Mouse (Mus musculus): ENCODE measurements around the gene Tbc1d14.

The Tbc1d14 gene

DNA sequence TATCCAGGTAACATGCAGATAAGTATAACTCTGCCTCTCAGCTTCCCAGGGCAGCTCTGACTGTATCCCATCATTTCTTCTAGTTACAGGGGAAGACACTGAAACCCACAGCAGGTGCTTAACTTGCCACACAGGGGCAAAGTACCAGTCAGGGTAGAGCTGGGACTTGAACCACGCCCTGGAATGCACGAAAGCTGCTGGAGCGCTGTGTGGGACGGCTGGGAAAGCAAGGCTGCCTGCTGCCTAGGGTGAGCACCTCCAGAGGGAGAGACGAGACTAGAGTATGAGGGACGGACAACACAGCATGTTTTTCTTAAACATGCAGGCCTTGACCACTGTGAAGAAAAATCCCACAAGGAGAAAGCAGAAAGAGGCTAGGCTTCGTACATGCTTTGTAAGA is 87.8 kb downstream of the Tbc1d14 start:
- DNase-seq: no peak

DNA sequence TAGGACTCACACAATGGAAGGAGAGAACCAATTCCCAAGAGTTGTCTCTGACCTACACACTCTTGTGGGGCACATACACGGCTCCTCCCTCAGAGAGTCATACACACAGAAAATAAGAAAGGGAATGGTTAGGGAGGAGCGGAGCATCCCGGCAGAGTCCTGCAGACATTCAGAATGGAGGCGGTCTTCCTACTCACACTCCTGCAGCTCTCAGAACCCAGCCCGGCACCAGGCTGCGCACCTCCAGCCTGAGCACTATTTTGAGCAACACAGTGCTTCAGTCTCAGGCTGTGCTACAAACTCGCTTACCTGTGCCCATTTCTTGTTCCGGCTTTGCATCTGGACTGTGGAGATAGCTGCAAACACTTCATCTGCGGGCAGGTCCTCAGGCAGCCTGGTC is 98.4 kb downstream of the Tbc1d14 start:
- DNase-seq: no peak

DNA sequence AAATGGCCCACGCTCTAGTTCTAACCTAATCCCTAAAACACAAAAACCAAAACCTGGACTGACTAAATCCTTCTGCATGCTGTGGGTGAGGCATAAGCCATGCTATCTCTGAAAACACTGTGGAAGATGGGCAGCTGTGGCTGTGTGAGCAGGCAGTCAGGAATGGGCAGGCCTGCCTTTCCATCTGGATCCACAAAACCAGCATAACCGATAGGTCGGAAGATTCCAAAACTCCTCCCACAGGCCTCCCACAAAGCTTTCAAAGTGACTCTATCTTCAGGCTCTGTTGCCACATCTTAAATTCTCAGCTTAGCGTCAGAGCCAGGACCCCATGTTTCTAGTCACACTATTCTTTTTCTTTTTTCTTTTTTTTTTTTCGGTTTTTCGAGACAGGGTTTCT is 99.2 kb downstream of the Tbc1d14 start:
- DNase-seq: no peak

DNA sequence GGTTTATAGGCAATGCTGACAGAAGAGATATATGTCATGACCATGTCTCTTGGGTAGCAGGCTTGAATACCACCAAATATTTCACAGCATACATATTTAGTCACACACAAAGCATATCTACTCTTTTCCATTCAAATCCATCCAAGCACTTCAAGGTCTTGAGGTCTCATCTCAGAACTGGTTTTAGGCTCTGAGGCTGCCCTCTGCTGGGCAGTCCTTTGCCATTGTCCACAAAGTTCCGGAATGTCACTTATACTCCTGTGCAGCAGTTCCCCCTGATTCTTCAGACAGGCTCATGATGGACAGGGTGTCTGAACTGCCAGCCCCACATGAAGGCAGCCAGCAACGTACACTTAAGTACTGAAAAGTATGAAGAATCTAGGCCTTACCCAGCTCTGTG is 103.9 kb downstream of the Tbc1d14 start:
- DNase-seq: peak; percentile 57

DNA sequence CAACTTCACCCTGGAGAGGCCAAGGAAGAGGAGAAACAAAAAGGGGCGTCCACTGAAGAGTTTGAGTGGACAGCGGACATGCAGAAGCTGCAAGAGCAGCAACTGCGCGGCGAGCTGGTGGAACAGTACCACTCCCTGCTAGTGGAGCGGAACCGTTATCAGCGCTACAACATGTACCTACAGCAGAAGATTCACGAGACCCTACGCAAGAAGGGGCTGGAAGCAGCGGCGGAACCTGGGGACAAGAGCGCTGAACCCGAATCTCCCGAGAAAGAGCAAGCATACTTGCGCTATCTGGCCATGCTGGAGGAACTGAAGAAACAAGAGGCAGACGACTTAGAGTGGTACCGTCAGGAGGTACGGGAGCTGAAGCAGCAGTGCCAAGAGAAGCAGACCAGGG is 107.8 kb downstream of the Tbc1d14 start:
- no peak for DNase-seq

DNA sequence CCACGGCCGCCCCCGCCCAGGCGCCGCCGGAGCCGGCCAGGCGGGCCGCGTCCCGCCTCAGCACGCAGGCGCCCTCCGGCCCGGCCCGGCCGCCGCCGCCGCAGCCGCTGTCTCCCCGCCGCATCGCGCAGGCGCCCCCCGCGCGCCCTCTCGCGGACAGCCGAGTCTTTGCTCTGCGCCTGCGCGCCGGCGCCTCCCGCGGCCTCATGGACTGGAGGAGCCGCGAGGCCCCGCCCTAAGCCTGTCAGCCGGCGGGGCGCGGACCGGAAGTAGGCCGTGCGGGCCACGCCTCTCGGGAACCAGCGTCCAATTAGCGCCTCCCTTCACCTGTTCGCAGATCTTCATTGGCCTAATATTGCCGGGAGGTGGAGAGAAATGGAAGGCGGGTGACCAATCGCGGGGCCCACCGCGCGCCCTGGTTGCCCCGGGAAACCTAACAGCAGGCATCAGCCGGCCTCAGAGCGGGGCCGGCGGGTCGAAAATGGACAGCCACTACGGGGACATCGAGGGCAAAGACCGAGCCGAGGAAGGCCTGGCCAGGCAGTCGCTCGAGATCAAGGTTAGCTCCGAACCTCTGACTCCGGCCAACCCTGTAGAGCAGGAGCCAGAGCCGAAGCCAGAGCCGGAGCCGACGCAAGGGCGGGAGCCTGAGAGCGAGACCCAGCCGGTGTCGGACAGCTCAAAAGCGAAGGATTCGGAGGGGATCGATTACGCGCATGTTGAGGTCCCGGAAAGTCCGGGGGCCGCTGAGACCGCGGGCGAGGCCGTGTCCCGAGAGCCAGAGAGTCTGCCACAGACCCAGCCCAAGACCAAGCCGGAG is 108.7 kb downstream of the Tbc1d14 start, which contains the start of the genes Tada2b and Ccdc96:
Tada2b (minus strand) TSS at position 115 of the 820 bp plus-strand sequence.
Ccdc96 (plus strand) TSS at position 418 of the 820 bp plus-strand sequence.
- DNase-seq: peak; percentile 99

DNA sequence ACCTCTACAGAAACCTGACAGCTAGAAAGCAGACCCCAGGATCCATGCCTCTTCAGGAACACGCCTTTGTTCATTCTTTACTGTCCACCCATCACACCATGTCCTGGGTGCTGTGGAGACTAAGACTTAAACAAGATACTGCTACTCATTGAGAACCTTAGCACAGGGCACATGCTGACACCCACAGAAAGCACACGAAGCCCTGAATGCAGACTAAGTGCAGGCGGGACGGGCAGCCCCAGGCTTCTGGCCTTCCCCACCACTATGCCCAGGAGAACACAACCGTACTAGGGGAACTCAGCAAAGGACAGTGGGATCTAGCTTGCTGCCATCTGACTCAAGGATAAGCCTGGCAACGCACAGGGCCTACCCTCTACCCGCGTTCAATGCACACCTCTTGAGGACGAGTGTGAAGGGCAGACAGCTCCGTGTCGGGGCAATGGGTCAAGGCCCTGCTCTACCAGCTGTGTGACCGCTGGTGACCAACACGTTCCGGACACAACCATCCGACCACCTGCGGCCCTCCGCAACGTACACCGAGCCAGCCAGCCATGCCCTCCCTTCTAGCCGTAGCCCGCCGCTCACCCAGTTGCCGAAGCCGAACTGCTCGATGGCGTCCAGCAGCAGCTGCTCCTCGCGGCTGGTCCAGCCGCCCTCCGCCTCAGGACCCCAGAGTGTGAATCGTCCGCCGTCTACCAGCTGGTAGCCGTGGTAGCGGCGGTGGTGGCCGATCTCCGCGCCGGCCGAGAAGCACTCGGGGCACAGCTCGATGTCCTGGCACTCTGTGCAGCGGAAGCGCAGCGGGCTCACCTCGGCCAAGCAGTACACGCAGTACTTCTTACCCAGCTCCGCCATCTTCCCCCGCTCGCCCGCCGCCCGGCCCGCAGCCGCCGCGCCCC is 109.6 kb downstream of the Tbc1d14 start:
- no peak for DNase-seq

DNA sequence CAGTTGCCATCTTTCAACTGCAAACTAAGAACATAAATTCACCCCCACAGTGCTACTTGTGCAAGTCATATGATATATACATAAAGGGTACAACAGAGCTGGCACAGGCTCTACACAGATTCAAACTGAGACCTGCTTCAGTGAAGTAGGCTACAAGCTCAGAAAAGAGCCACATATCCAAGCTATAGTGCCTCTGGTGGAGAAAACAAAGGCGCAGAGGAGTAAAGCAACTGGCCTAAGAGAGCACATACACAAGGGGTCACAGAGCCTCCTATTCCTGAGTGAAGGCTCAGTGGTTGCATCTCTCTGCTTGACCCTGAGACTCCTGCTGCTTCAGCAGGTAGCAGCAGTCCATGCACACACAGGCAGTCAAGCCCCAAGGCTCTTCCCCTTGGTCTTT is 112.0 kb downstream of the Tbc1d14 start:
- no peak for DNase-seq

DNA sequence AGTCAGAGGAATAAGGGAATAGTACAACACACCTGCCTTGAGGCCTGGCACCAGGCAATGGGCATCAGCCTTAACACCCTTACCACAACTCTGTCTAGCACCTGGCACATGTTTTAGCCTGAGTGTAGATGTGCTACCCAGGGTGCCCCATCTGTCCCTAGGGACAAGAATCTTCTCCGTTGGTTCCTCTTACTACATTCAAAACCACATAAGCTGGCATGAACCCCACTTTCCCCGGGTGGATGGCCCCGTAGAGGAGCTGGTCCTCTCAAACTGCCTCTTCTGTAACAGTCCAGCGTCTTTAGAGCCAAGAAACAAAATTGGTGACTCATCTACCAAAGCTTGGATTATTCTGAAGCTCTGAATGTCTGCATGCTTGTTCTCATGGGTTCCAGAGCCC is 112.7 kb downstream of the Tbc1d14 start:
- no peak for DNase-seq

DNA sequence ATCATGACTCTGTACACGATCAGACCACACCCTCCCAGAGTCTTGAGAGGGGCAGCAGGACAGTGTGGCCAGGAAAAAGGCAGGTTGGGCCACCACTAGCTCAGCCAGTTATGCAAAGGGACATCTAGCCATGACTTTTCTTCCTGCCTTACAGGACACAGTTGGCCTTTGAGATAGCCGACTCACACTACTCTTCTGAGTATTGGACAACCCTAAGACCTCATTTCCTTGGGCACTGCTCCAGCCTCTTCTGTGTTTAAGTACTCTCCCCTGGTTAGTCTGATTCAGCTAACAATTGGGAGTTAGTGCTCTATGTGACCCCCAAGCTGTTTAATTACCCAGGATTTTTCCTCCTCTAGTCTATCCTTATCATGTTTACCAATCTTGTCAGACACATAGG is 113.3 kb downstream of the Tbc1d14 start:
- DNase-seq: no peak

DNA sequence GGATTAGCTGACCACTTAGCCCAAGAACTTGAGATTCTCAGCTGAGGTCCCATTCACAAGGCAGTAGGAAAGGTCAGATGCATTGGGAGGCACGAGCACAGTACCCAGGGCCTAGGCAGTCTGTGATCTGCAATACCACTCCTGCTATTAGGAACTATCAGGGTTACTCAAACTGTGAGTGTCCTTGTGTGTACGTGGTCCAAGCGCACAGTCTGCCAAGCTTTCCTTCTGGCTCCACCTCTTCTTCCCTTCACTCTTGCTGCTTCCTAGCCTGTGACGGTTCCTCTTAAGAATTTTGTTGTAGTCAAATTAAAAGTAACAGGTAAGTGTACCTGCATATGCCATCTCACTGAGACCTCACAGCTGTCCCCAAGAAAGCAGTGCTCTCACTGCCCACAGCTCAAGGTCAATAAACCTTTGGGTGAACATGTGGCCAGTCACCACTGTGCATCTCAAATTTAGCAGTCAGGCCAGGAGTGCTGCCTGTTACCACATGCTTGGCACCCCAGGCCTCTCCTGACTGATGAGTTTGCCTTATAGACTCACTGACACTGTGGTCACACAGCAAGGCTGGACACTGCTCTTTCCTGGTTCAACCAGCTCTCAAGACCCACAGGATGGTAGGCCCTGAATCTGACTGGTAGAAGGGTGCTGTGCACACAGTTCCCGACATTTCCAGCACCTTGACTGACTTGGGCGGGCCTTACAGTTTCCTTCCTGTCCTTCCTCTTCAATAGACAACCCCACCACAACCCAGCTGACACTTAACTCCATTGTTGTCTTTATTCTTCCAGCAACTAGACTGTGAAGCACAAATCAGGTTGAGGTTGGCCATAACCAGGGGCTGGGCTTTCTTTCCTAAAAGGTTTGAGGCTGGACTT is 114.3 kb downstream of the Tbc1d14 start:
- DNase-seq: no peak

DNA sequence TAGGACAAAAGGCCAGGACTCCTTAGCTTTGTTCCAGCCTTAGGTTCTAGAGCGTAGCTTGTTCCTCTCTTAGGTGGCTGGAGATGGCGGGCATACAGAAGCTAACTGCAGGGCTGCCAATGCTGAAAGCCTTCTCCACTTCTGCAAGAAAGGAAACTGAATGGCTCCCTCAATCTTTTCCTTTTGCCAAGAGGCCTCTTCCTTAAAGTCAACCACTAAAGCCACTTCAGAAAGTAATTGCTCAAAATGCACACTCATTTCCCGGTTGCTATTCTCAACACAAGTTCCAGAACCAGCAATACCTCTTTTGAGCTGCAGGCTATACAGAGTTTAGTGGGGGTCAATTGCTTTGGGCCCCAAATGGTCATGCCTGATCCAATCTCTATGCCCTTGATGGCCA is 115.6 kb downstream of the Tbc1d14 start:
- DNase-seq: no peak

DNA sequence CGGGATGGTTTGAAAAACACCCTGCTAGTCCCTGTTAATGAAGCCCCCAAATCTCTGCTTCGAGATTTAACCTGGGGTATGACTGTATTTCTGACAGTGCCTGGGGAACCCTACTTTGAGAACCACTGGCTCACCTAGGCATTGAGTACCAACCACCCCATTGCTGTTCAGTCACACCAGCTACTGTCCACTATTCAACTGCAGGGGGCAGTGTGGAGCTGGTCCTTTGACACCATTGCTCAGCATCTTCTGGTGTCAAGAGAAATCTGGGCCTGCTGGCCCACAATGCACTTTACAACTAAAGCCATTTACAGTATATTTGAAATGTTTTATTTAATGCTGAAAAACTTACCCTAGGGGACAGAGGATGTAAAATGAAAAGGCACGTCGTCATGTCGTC is 118.8 kb downstream of the Tbc1d14 start:
- peak; percentile 73 for DNase-seq

DNA sequence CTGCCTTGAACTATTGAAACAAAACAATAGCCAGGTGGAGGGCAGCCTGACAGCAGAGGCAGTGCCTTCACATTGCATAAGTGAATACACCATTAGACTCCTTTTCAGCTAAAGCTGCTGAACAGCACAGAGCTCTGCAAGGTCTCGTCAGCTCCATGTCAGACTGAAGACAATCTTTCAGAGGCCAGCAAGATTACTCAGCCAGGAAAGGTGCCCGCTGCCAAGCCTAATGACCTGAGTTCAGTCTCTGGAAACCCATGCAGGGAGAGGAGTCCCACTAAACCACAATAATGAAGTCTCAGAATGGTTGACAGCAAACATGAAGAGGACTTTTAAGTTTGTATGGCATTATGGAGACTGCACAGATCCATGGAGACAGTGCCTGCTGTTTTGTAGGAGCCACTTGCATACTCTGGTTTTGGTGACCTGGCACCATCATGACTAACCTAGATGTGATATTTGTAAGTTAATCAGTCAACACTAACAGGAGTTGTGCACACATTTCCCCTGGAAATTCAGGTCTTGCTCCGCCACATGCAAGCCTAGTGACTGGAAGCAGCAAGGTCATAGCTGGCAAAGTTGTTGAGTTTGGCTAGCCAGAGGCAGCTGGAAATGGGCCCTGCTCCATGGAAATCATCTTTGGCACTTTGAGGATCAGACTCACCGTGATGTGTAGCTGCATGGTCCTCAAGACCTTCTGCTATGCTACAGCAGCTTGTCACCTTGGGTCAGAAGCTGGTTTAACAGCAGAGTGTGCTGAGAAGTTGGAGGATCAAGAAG is 120.0 kb downstream of the Tbc1d14 start:
- DNase-seq: no peak

DNA sequence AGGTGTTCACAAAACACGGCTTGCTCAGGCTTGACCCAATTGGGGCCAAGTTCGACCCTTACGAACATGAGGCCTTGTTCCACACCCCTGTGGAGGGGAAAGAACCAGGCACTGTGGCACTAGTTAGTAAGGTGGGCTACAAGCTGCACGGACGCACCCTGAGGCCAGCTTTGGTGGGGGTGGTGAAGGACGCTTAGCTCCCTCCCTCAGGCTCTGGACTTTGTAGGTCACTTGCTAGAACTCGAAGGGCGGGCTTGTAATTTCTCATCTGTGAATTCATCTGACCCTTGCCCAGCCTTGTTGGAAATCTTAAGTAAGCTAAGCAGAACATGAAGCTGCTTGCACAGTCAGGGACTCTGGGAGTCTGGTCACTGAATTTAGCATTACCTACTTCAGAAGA is 121.9 kb downstream of the Tbc1d14 start:
- peak; percentile 67 for DNase-seq

DNA sequence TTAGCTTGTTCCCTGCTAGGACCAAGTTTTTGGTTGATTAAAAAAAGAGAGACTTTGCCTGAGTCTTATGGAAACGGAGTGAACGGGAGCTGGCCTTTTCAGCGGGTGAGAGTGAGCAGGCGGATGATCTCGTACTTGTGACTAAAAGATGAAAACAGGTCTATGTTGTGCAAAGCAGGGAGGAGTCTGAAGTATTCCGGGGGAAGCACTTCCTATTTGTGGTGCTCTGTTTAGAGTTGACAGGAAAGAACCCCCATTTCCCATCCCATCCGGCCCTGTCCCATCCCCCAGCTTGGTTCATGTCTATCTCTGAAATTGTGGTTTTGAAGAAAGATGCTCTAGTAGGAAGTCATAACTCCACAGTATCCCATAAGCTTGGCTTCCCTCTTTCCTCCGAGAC is 127.2 kb downstream of the Tbc1d14 start:
- no peak for DNase-seq

DNA sequence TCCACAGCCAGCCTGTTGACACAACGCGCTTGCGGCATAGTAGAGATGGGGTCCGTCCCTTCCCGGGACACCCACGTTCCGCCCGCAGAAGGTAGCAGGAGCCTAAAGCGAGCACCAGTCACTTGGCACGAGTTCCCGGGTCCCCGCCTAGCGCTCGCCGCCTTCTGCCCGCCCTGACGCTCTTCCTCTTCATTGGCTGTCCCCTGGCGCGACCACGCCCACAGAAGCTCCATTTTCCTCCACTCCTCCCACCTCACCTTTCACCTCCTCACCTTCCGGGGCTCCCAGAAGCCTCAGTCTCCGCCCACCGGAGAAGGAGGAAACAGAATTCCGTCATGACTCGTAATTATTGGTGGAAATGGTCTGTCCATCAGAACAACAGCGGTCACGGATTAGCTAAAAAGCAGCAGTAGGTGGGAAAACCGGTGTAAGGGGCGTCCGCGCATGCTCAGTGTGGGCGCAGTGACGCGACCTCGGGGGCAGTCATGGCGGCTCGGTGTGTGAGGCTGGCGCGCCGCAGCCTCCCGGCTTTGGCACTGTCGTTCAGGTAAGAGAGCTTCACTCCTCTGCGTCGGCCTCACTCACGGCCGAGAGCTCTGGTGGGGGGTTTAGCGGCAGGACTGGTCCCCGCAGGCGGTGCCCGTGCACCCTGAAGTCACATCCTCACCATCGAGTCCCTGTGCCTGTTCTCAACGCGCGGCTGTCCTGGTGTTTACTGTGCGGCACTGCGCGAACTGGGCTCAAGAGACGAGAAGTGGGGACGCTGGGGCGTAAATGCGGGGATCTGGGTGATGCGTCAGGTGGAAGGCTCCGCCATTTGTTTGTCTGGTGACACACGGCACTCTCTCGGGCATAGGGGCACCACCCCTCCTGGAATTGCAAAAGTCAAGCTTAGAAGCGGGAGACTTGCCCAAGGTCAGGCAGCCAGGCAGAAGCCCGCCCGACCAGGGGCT is 128.1 kb downstream of the Tbc1d14 start, which contains the start of gene Grpel1:
Grpel1 (plus strand) TSS at position 290 of the 953 bp plus-strand sequence.
- DNase-seq: peak; percentile 99

DNA sequence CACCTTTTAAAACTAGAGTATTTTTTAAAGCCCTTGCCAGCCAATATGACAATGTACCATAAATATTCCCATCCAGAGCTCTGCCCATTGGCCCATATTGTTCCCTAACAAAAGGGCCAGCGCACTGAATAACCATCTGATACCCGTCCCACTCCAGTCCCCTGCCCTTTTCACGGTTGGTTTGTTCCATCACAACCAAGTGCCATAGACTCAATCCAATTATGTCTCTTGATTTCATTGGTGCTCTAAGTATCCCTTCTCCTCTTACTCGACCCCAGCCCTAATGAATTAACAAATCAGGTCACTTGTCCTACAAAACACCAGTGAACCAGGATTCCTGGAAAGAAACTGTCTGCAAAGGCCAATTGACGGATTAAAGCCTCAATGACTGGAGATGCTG is 129.7 kb downstream of the Tbc1d14 start:
- DNase-seq: no peak

DNA sequence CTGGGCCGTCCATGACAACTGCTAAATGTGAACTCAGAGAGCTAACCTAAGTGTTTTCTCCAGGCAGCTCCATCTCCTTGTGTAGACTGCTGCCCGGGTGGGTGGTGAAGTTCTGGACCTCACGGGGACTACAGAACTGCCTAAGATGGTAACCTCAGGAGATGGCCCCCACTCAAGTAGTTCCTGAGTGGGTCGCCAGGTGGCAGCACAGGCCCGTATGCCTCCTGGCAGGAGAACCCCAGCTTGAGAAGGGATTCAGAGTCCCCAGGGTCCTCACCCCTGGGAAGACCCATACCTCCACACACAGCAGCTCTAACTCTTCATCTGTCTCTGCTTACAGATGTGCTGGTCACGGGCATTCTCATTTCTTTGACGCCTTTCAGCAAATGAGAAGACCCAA is 130.3 kb downstream of the Tbc1d14 start:
- peak; percentile 85 for DNase-seq

DNA sequence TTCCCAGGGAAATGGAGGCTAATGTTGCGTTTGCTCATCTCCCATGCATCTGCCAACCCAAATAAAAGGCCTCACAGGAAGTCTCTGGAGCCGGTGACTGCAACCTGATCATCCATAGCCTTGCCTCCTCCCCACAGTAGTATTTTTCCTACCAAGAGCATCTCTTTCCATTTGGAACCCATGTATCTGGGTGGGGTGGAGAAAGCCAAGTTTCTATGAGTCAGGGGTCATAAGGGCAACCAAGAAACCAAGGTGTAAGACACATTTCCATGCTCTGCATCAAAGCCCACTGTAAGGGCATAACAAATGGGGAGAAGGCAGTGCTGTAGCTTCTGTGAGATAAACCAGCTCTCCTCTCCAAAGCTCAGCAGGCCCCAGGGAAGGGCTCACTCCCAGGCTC is 131.8 kb downstream of the Tbc1d14 start:
- DNase-seq: no peak

DNA sequence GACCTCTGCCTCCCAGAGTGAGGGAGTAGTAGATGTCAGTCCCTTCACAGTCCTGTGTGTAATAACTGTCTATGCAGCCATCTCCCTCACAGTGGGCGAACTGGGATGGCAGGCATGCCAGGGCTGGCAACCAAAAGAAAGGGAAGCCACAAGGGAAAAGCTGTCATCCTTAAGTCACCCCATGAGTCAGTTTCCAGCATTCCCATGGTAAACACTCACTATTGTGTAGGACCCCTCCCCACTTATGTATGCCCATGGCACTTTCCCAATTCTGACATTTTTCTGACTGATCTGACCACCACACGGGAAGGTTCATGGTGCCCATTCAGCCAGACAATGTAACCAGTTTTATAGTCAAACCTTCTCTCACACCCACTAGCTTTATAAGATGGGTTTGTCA is 132.4 kb downstream of the Tbc1d14 start:
- DNase-seq: no peak

All from kidney, postnatal 14 days (tissue).